Mouse (Mus musculus) kidney, adult 2 months (tissue): ENCODE measurements at regions not wholly inside any gene's neighbourhood (a gene's known extent, or its start where the extent isn't known, plus 50 kb on each side); places are given as distances from the start of the nearest gene placed in this dataset.

ENCODE experiments used
- CTCF ChIP-seq: fragments of 200-500 bp; conservative IDR thresholded peaks from 2 replicates; pipeline ENCODE4 v1.5.1; 2011; ENCODE audit warnings: low read depth, mild to moderate bottlenecking, control low read depth, low read length, moderate library complexity, mixed read lengths; ENCODE audit not compliant: insufficient read depth, insufficient read length
- POLR2A ChIP-seq: fragments of 200-500 bp; IDR thresholded peaks from one replicate; pipeline ENCODE4 v1.6.1; 2011; ENCODE audit warnings: low read depth, low read length, control low read depth

- TF ChIP-seq POLR2A, result no peak
- no peak for TF ChIP-seq CTCF
Observed at GRCm38 (mm10) chr3:149623851-149624532, 633.6 kb upstream of the Adgrl2 start.
